Mouse (Mus musculus): Measurements from ENCODE around the gene Prrt4. TPM values are rescaled to one million over a fixed set of nuclear protein-coding genes. Genes with fewer than 3 reads are reported as not detected.

Prrt4 gene
- polyA plus RNA-seq, 1 experiment from 2014 or later: 3.1 TPM

DNA sequence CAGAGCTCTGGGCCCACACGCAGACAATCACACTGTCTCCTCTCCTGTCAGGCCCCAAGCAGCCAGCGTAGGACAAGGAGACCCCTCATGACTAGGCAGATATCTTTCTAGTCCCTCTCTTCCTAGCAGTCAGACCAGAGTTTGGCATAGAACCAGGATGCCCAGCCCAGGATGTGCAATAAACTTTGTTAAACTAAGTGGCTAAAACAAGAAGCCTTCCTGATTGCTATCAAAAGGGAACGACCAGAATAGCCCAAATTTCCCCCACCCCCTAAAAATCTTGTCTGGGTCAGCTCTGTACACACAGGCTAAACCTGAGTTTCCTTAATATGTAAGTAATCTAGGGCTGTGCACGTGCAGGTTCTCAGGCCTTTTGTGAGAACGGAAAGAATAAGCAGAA, 28.8 kb upstream of the Prrt4 start:
- 74% methylated on average over 5 of the region's 5 CpGs for WGBS

DNA sequence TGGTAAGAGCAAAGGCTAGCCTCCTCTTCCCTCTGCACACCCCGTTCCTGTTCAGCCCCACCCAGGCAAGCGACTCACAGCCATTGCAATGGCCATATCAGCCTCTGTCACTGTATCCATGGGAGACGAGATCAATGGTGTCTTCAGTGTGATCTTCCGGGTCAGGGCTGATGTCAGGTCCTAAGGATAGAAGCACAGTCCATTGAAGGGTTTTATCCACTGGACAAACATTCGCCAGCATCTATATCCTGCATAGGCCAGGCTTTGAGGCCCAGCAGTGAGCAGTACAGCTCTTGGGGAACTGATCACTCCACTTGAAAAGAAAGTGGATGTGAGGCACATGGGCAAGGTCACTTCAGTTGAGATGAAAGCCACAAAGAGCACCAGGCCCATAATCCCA, 27.6 kb upstream of the Prrt4 start:
- Histone ChIP-seq H3K9me3 (replicated peaks) (no peaks in the 10 kb centered on the region), H3K4me2 (no peak overlapping the region), H3K27me3 (replicated peaks) (no peaks in the 10 kb centered on the region), H3K27ac (ENCODE audit: poor library complexity, severe bottlenecking) (no peak overlapping the region), H3K36me3 (peaks cover 48% of the 10 kb centered on the region), H3K4me3 (no peak overlapping the region), H3K9ac (no peak overlapping the region), H3K4me1 (replicated peaks) (peaks cover 8% of the 10 kb centered on the region)
- WGBS: 78% methylated on average over 5 of the region's 5 CpGs
- no peak for ATAC-seq (ENCODE audit: insufficient number of reproducible peaks, low FRiP score)

More for the DNA sequence above, 28.8 kb upstream of the Prrt4 start:
- H3K27ac ChIP-seq (ENCODE audit: poor library complexity, severe bottlenecking): no peak overlapping the region
- H3K9me3 ChIP-seq (replicated peaks): no peaks in the 10 kb centered on the region
- peaks cover 37% of the 10 kb centered on the region for H3K36me3 ChIP-seq
- no peak overlapping the region for H3K9ac ChIP-seq
- H3K27me3 ChIP-seq (replicated peaks): no peaks in the 10 kb centered on the region
- ATAC-seq (ENCODE audit: insufficient number of reproducible peaks, low FRiP score): no peak
- H3K4me3 ChIP-seq: no peak overlapping the region
- H3K4me2 ChIP-seq: no peak overlapping the region
- H3K4me1 ChIP-seq (replicated peaks): peaks cover 13% of the 10 kb centered on the region

- Histone ChIP-seq H3K9me3 (replicated peaks) (no peaks in the 10 kb centered on the region), H3K9ac (no peak overlapping the region), H3K4me1 (replicated peaks) (peaks cover 2% of the 10 kb centered on the region), H3K27me3 (replicated peaks) (no peaks in the 10 kb centered on the region), H3K36me3 (peaks cover 51% of the 10 kb centered on the region), H3K27ac (ENCODE audit: poor library complexity, severe bottlenecking) (no peak overlapping the region), H3K4me3 (no peak overlapping the region), H3K4me2 (no peak overlapping the region)
- no peak for ATAC-seq (ENCODE audit: insufficient number of reproducible peaks, low FRiP score)
- 88% methylated on average over 10 of the region's 10 CpGs for WGBS
These were observed 26.6 kb upstream of the Prrt4 start for GRCm38 (mm10) chr6:29206006-29206405.

DNA sequence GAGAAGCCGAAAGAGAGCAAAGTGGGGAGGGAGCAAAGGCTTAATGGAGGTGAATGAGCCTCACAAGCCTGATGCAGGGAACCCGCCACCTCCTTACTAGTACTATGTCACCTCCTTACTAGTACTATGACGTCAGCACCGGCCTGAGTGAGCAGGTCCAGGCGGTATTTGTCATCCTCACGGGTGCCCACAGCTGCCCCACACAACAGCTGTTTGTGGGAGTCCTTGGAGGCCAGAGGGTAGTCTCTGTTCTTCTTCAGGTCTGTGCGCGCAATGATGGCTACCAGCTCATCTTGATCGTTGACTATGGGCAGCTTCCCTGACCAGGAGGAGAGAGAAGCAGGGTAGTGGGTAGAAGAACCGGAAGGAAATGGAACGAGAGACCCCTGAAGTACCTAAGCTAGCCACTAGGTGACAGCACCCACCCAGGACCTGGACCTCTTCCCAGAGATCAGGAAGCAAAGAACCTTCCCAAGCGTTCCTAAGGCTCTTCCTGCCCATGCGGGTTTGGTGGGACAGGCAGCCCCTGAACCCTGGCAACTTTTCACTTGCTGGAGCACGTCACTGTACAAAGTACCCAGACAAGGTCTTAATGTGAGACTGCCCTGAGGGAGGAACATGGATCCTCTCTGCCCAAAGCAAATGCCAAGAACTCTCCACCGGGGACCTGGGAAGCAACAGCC, 25.7 kb upstream of the Prrt4 start:
- Histone ChIP-seq H3K27me3 (replicated peaks) (0 out of 2 replicates have a peak, but pooled peaks cover 5% of the 10 kb centered on the region), H3K36me3 (peaks cover 56% of the 10 kb centered on the region), H3K9ac (no peak overlapping the region), H3K4me2 (no peak overlapping the region), H3K27ac (ENCODE audit: poor library complexity, severe bottlenecking) (no peak overlapping the region), H3K9me3 (replicated peaks) (no peaks in the 10 kb centered on the region), H3K4me1 (replicated peaks) (no peaks in the 10 kb centered on the region), H3K4me3 (no peak overlapping the region)
- 56% methylated on average over 15 of the region's 15 CpGs for WGBS
- no peak for ATAC-seq (ENCODE audit: insufficient number of reproducible peaks, low FRiP score)

GRCm38 (mm10) chr6:29203861-29204585, 24.6 kb upstream of the Prrt4 start:
- Histone ChIP-seq H3K4me1 (replicated peaks) (peaks cover 3% of the 10 kb centered on the region), H3K9me3 (replicated peaks) (no peaks in the 10 kb centered on the region), H3K27ac (ENCODE audit: poor library complexity, severe bottlenecking) (no peak overlapping the region), H3K27me3 (replicated peaks) (0 out of 2 replicates have a peak, but pooled peaks cover 5% of the 10 kb centered on the region), H3K36me3 (peaks cover 56% of the 10 kb centered on the region), H3K4me2 (no peak overlapping the region), H3K9ac (no peak overlapping the region), H3K4me3 (no peak overlapping the region)
- WGBS: 78% methylated on average over 6 of the region's 6 CpGs
- ATAC-seq (ENCODE audit: insufficient number of reproducible peaks, low FRiP score): no peak

DNA sequence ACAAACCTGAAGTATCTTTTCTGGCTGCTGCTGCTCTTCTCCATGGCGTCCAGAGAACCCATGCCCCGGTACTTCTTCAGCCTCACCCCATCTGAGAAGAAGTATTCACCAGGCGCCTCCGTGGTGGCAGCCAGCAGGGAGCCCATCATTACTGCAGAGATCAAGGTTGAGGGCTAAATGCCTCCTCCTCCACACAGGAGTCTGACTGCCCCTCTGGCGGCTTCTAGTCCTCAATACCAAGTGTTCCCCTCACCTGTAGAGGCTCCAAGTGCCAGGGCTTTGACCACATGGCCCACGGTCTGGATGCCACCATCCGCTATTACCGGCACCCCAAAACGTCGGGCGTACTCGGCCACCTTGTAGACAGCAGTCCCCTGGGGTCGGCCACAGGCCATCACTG, 23.7 kb upstream of the Prrt4 start:
- no peak overlapping the region for H3K4me3 ChIP-seq
- peaks cover 9% of the 10 kb centered on the region for H3K4me1 ChIP-seq (replicated peaks)
- no peak overlapping the region for H3K9ac ChIP-seq
- no peak overlapping the region for H3K27ac ChIP-seq (ENCODE audit: poor library complexity, severe bottlenecking)
- H3K9me3 ChIP-seq (replicated peaks): no peaks in the 10 kb centered on the region
- H3K27me3 ChIP-seq (replicated peaks): 0 out of 2 replicates have a peak, but pooled peaks cover 5% of the 10 kb centered on the region
- ATAC-seq (ENCODE audit: insufficient number of reproducible peaks, low FRiP score): no peak
- H3K4me2 ChIP-seq: no peak overlapping the region
- peaks cover 56% of the 10 kb centered on the region for H3K36me3 ChIP-seq
- 87% methylated on average over 13 of the region's 13 CpGs for WGBS

DNA sequence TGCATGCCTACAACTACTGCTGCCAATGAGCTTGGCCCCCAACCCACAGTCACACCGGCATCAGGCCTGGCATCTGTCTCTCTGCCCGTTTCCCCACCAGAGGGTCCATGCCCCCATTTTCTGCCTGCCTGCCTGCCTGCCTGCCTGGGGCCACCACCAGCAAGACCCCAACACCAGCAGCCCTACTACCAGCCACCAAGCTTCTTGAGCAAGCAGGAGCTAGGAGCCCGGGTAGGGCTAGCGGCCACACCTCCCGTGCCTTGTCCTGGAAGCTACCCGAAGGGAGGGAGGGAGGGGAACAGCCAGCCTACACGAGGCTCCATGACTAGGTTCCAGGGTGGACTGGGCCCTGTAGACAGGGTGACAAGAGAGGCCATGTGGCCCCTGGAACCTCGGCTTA, 22.6 kb upstream of the Prrt4 start:
- peaks cover 9% of the 10 kb centered on the region for H3K4me1 ChIP-seq (replicated peaks)
- H3K9ac ChIP-seq: no peak overlapping the region
- H3K27ac ChIP-seq (ENCODE audit: poor library complexity, severe bottlenecking): no peak overlapping the region
- no peak overlapping the region for H3K4me3 ChIP-seq
- peaks cover 15% of the 10 kb centered on the region; the same call in 1 of the 2 replicates for H3K27me3 ChIP-seq (replicated peaks)
- H3K36me3 ChIP-seq: peaks cover 49% of the 10 kb centered on the region
- no peak for ATAC-seq (ENCODE audit: insufficient number of reproducible peaks, low FRiP score)
- H3K4me2 ChIP-seq: no peak overlapping the region
- WGBS: 82% methylated on average over 8 of the region's 8 CpGs
- no peaks in the 10 kb centered on the region for H3K9me3 ChIP-seq (replicated peaks)

DNA sequence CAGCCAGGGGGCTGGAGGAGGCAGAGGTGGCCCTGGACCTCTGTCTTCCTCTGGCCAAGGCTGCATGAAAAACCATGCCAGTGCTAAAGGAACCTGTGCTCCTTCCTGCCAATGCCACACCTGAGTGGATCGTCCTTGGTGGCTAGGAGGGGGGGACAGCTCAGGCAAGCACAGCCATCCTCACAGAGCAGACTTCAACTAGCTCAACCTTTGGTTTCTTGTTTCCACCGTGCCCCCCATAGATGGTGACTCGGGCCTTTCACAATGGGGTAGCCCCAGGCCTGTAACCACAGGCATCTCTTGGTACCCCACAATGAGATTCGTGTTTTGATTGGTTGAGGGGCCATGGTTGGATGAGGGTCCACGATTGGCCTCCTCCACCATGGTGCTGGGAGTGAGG, 22.0 kb upstream of the Prrt4 start:
- WGBS: 88% methylated on average over 5 of the region's 5 CpGs
- no peak for ATAC-seq (ENCODE audit: insufficient number of reproducible peaks, low FRiP score)

GRCm38 (mm10) chr6:29200496-29200895, 21.1 kb upstream of the Prrt4 start:
- Histone ChIP-seq H3K4me1 (replicated peaks) (peaks cover 14% of the 10 kb centered on the region), H3K4me2 (no peak overlapping the region), H3K9ac (no peak overlapping the region), H3K27me3 (replicated peaks) (peaks cover 19% of the 10 kb centered on the region), H3K27ac (ENCODE audit: poor library complexity, severe bottlenecking) (no peak overlapping the region), H3K36me3 (peaks cover 37% of the 10 kb centered on the region), H3K4me3 (no peak overlapping the region), H3K9me3 (replicated peaks) (no peaks in the 10 kb centered on the region)
- no peak for ATAC-seq (ENCODE audit: insufficient number of reproducible peaks, low FRiP score)
- WGBS: 60% methylated on average over 3 of the region's 3 CpGs

More for the DNA sequence above, 22.0 kb upstream of the Prrt4 start:
- Histone ChIP-seq H3K27ac (ENCODE audit: poor library complexity, severe bottlenecking) (no peak overlapping the region), H3K9ac (no peak overlapping the region), H3K9me3 (replicated peaks) (no peaks in the 10 kb centered on the region), H3K4me2 (no peak overlapping the region), H3K36me3 (peaks cover 44% of the 10 kb centered on the region), H3K4me3 (no peak overlapping the region), H3K4me1 (replicated peaks) (peaks cover 9% of the 10 kb centered on the region), H3K27me3 (replicated peaks) (peaks cover 19% of the 10 kb centered on the region)

DNA sequence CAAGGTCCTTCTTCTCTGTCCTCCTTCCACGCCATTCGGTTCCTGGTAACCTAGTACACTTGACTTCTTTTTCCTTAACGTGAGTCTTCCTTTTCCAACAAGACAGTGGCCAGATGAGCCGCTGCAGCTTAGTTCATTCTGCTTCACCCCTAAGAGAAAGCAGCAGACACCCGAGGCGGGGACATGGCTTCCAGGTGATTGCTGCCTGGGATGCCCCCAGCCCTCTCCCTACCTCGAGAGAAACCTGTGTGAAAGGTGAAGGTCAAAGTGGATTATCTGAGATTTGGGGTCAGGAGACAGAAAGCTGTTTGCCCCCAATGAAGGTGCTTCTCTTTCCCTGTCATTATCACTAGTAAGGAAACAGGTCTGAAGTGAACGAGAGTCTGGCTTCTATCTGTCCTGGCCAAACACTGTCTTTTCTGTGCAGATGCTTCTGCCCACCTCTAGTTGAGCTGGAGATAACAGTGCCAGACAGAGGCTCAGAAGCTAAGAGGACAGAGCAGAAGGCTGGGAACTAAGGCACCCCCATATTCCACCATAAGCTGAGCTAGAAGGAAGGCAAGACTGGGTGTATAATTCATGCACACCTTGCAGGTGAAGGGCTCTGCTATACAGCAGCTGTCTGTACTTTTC, 20.0 kb upstream of the Prrt4 start:
- H3K4me1 ChIP-seq (replicated peaks): peaks cover 17% of the 10 kb centered on the region
- no peaks in the 10 kb centered on the region for H3K9me3 ChIP-seq (replicated peaks)
- 30% methylated on average over 8 of the region's 8 CpGs for WGBS
- H3K4me3 ChIP-seq: peak overlapping the region; percentile 42
- H3K27ac ChIP-seq (ENCODE audit: poor library complexity, severe bottlenecking): no peak overlapping the region
- ATAC-seq (ENCODE audit: insufficient number of reproducible peaks, low FRiP score): no peak
- H3K4me2 ChIP-seq: peak overlapping the region; percentile 79
- peaks cover 19% of the 10 kb centered on the region for H3K27me3 ChIP-seq (replicated peaks)
- peak overlapping the region; percentile 47; the same call in 1 of the 2 replicates for H3K9ac ChIP-seq
- peaks cover 31% of the 10 kb centered on the region for H3K36me3 ChIP-seq

Data from heart, embryonic 12.5 days (tissue).